Mouse (Mus musculus): ENCODE results near the gene Slc6a19. TPM values are rescaled to one million over a fixed set of nuclear protein-coding genes. Genes with fewer than 3 reads are reported as not detected.

The Slc6a19 gene
- total RNA-seq, 2 experiments from 2014 or later: 0.08 to 0.29 TPM

DNA sequence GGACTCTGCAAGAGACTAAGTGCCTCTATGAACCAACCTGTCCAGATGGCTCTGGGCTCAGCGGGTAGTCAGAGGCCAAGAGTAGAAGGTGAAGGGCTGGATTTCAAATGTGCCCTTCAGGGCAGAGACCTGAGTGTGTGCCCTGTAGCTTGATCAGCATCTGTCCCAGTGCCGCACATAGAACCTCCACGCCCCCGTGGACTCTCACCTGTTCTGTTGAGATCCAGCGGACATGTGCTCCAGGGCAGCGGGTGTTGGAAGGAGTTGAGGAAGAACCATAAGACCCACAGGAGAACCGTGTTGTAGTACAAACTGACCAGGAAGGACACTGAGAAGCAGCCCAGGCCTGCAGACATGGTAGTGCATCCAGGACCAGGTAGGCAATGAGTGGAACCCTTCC lies 29.5 kb downstream of the Slc6a19 start:
- no peak for DNase-seq (ENCODE audit: low spot score in 2 of 2)

DNA sequence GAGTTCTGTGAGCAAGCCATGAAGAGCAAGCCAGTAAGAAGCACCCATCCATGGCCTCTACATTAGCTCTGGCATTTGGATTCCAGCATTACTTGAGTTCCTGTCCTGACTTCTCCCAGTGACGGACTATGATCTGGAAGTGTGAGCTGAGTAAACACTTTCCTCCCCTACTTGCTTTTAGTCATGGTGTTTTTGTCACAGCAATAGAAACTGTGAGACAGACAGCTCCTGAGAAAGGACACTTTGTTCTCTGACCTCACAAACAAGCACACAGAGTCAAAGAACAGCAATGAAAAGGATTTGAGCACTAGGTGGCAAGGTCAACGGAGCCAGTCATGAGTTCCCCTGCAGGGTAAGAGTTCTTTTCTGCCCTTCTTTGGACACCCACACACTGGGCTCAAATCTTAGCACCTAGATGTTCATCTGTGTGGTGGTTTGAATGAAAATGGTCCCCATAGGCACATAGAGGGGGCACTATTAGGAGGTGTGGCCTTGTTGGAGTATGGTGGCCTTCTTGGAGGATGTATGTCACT lies 44.4 kb downstream of the Slc6a19 start:
- DNase-seq (ENCODE audit: low spot score in 2 of 2): no peak

DNA sequence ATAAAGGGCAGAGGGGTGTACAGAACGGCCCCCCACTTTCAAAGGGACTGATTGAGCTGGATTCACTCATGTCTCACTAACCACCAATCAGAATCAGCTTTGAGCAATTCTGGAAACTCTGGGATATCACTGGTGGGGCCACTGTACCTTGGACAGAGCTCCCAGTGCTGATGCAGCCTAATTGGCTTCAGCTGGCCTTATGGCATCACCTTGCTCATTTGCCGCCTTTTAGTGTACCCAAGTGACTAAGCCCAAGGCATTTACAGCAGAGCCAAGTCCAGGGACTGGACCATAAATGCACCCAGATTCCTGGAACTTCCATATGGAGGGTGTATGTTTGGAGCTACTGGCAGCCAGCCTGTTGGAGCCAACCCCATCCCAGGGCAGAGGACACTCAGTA lies 45.7 kb downstream of the Slc6a19 start:
- no peak for DNase-seq (ENCODE audit: low spot score in 2 of 2)

DNA sequence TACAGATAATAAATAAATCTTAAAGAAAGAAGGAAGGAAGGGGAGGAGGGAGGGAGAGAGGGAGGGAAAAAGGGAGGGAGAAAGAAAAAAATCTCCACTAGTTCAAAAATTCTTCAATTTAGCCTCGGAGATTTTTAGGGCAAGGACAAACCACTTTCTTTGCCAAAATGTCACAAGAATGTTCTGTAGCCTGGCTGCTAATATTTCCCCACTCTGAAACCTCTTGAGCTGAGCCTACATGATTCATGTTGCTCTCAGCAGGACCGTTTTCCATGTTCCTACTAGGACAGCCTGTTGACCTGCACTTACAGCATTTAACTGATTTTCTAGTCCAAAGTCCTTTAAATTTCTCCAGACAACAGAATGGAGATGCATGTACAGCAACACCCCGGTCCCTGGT lies 49.7 kb downstream of the Slc6a19 start:
- DNase-seq (ENCODE audit: low spot score in 2 of 2): no peak

DNA sequence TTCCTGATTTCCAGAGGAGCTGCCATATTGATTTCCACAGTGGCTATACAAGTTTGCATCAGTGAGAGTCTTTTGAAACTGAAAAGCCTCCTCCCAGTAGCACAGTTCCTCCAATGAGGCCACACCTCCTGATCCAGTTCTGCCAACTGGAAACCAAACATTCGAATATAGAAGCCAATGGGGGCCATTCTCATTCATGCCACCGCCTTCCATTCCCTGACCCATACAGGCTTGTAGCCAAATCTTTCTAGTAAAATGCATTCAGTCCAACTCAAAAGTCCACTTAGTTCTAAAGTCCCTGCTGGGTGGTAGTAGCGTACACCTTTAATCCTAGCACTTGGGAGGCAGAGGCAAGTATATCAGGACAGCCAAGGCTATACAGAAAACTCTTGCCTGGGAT lies 51.4 kb downstream of the Slc6a19 start:
- DNase-seq (ENCODE audit: low spot score in 2 of 2): no peak

DNA sequence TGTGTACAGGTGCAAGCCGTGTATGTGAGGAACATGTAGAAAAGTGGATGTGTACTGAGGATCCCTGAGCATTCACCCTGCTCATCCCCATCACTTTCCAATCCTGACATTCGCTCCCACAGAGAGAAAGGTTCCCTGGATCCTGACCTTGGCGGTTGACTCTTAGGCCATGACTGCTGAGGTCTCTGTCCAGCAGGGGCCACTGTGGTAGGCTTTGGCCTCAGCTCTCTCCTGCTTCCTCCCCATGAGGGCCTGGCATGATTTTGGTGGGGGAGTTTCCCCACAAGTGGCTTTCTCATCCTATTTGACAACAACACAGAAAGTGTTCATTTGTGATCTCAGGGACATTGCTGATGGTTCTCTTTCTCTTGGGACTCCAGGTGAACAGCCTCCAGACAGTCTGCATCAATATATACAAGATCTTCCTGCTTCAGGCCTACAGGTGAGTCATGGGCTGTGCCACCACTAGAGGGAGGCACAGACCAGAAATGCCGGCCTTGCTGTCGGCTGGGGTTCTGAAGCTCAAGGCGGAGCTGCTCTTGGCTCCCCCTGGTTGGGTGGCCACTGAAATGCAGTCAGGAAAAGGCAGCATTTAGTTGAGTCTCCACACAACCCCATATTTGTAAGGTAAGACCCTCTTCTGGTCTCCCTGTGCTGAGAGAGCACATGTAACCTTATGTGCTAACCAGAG lies 58.1 kb downstream of the Slc6a19 start:
- DNase-seq (ENCODE audit: low spot score in 2 of 2): no peak

DNA sequence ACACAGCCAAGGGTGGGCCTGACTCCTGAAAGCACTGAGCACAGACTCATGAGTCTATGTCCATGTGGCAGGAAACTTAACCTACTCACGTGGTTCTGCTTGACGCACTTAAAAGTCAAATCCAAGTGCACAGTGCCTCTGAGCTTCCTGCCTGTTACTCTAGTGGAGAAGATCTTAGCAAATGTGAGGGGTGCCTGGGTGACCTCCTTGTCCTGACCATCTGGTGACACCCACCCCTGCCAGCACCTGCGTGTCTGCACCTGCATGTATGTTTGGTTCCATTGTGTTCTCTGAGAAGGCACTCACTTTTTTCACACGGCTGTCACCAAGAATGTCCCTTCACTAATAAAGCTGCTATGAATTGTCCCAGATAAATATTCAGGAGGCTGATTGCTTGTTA lies 63.4 kb downstream of the Slc6a19 start:
- DNase-seq (ENCODE audit: low spot score in 2 of 2): no peak

DNA sequence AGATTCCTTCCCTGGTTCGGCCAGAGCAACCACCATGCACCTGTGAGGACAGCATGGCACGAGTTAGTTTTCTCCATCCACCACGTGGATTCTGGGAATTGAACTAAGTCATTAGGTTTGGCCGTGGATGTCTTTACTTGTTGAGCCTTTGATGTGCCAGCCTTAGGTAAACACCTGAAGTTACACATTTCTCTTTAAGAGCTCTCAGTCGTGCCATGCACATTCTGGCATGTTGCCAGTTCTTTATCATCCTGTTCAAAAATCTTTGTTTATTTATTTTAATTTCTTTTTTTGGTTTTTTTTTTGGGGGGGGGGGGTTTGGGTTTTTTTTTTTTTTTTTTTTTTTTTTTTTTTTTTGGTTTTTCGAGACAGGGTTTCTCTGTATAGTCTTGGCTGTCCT lies 66.8 kb downstream of the Slc6a19 start:
- DNase-seq (ENCODE audit: low spot score in 2 of 2): no peak

DNA sequence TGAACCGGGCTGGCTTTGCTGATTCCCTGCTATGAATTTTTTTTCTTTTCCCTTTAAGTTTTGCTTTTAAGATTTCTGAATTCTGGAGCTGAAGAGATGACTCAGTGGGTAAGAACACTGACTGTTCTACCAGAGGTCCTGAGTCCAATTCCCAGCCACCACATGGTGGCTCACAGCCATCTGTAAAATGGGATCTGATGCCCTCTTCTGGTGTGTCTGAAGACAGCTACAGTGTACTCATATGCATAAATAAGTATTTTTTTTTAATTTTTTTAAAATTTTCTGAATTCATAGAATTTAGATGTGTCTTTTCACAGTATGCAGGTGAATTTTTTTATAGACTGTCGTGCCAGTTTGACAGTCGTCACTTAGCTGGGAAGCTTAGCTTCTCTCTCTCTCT lies 72.8 kb downstream of the Slc6a19 start:
- DNase-seq (ENCODE audit: low spot score in 2 of 2): no peak

Other genes starting within 250 kb of the Slc6a19 start
- 10 to 100 TPM; 17.8 to 19.0 TPM for gene Lpcat1, start 237.7 kb downstream of the Slc6a19 start, total RNA-seq (2021)
- gene Slc6a3, start 168.1 kb downstream of the Slc6a19 start, total RNA-seq (2021): not detected
- 10 to 100 TPM; 62.5 to 67.4 TPM for gene Clptm1l, start 100.9 kb downstream of the Slc6a19 start, total RNA-seq (2021)
- 1 to 10 TPM; 1.1 to 1.4 TPM for gene Tert, start 78.0 kb downstream of the Slc6a19 start, total RNA-seq (2021)
- gene Slc6a18, start 26.8 kb downstream of the Slc6a19 start, total RNA-seq (2021): 1 to 10 TPM in 1 of 2 experiments, under 1 TPM in 1; 0.56 to 1.6 TPM
- gene Slc12a7, start 28.2 kb upstream of the Slc6a19 start, total RNA-seq (2021): 10 to 100 TPM; 11.8 to 13.3 TPM
- 1 to 10 TPM; 2.9 to 5.0 TPM for gene Nkd2, start 142.8 kb upstream of the Slc6a19 start, total RNA-seq (2021)
- gene Trip13, start 232.9 kb upstream of the Slc6a19 start, total RNA-seq (2021): 1 to 10 TPM; 5.1 to 7.4 TPM
- gene Brd9, start 232.9 kb upstream of the Slc6a19 start, total RNA-seq (2021): 10 to 100 TPM; 25.8 to 29.1 TPM